Mouse (Mus musculus): ENCODE data around the gene Parl. TPM values are rescaled to one million over a fixed set of nuclear protein-coding genes. Genes with fewer than 3 reads are reported as not detected.

The Parl gene
- polyA plus RNA-seq (2012; rRNA removed): 13.4 and 21.8 TPM in 2 replicates

DNA sequence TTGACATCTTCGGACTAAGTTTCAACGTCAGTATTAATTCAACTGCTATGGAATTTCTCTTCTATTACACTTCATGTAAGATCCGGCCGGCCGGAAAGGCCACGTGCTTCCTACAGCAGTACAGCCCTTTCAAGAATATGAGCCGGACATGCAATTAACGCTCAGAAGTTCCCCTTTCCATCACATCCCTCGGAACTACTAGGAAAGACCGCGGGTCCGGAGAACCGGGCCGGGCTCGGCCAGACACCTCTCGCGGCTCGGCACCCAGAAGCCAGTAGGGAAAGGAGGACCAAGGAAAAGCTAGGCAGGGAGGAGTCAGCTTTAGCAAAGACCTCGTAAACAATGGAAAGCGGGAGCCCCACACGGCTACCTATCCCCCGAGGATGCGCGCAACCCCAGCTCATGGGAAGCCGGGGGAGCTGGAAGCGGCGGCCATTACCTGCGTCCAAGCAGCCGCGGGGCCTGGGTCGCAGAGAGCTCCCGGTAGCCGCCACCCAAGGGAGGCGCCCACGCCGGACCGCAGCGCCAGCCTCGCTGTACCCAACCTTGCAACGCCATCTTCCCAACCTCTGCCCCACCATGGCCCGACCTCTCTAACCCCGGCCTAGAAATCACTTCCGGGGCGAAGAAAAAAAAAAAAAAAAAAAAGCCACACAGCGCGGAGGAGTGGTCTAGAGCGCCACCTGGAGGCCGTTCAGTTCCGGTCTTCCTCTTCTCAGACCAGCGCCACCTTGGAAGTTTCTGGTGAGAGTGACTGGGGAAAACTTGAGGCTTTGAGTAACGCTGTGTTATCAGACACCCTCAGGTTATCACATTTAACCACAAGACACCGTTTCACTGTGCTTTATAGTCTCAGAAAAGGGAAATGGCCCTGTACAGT is at the start of gene Parl:
Gene Parl, minus strand, starts transcription at position 618 of the 880 bp plus-strand sequence.
- Histone ChIP-seq H3K27me3 (ENCODE audit: control insufficient read depth, insufficient read depth, low read length) (no peaks in the 10 kb centered on the region), H3K4me1 (ENCODE audit: control insufficient read depth, insufficient read depth, insufficient read length, low read length) (peaks cover 5% of the 10 kb centered on the region; the same call in 1 of the 2 replicates), H3K4me3 (ENCODE audit: low read depth, low read length) (peak within 1 kb of the TSS; percentile 77), H3K36me3 (ENCODE audit: control insufficient read depth, insufficient read depth, low read length) (peaks cover 5% of the 10 kb centered on the region), H3K27ac (ENCODE audit: insufficient read depth, low read depth, low read length) (peak within 1 kb of the TSS; percentile 58)
- WGBS: under 1% methylated on average over 52 of the region's 52 CpGs
- TF ChIP-seq POLR2A (IDR thresholded peaks at IDR 0.05; ENCODE audit: low read depth, low read length): peak; percentile 51; the same call in 1 of the 2 replicates
- peak; percentile 94 for TF ChIP-seq CTCF (IDR thresholded peaks at IDR 0.05; ENCODE audit: extremely low read depth, insufficient read length, insufficient replicate concordance, low read depth, low read length)

DNA sequence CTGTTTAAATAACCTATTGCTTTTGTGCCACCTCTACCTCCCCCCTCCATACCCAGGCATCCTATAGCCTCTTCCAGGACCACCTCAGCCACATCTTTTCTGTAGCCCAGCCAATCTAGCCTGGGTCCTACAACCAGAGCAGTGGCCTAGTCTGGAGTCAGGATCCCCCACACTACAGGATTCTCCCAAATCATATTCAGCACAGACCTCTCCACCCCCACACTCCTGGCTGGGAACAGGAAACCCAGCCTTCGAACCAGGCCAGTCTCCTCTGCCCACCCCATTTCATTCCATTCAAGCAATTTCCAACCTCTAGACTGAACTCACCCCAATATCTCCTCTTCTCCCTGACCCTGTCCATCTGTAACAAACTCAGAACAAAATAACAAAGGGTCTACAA is 43.3 kb upstream of the Parl start:
- H3K27ac ChIP-seq (ENCODE audit: insufficient read depth, low read depth, low read length): no peak overlapping the region
- no peaks in the 10 kb centered on the region for H3K4me1 ChIP-seq (ENCODE audit: control insufficient read depth, insufficient read depth, insufficient read length, low read length)
- H3K27me3 ChIP-seq (ENCODE audit: control insufficient read depth, insufficient read depth, low read length): no peaks in the 10 kb centered on the region
- no peaks in the 10 kb centered on the region for H3K36me3 ChIP-seq (ENCODE audit: control insufficient read depth, insufficient read depth, low read length)
- 86% methylated on average over 1 of the region's 1 CpGs for WGBS
- H3K4me3 ChIP-seq (ENCODE audit: low read depth, low read length): no peak overlapping the region
- TF ChIP-seq POLR2A (IDR thresholded peaks at IDR 0.05; ENCODE audit: low read depth, low read length) (no peak), CTCF (IDR thresholded peaks at IDR 0.05; ENCODE audit: extremely low read depth, insufficient read length, insufficient replicate concordance, low read depth, low read length) (no peak)

DNA sequence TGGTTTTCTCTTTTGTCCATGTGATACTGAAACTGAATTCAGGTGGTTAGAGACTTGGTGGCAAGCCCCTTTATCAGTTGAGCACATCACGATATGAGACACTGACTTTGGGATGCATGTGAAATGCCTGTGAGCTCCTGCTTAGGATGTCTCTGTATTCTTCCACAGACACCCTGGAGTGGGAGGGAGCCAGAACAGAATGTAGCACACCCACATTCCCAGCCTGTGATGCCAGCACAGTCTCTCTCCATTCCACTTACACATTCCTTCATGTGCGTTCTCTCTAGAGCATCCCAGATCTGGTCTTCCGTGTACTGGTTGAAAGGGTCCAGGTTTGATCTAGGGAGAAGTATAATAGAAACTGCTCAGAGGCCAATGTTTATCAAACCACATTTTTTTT is 36.4 kb upstream of the Parl start:
- Histone ChIP-seq H3K27ac (ENCODE audit: insufficient read depth, low read depth, low read length) (no peak overlapping the region), H3K36me3 (ENCODE audit: control insufficient read depth, insufficient read depth, low read length) (0 out of 2 replicates have a peak, but pooled peaks cover 3% of the 10 kb centered on the region), H3K4me3 (ENCODE audit: low read depth, low read length) (no peak overlapping the region), H3K4me1 (ENCODE audit: control insufficient read depth, insufficient read depth, insufficient read length, low read length) (no peaks in the 10 kb centered on the region), H3K27me3 (ENCODE audit: control insufficient read depth, insufficient read depth, low read length) (no peaks in the 10 kb centered on the region)
- no peak for TF ChIP-seq POLR2A (IDR thresholded peaks at IDR 0.05; ENCODE audit: low read depth, low read length)
- TF ChIP-seq CTCF (IDR thresholded peaks at IDR 0.05; ENCODE audit: extremely low read depth, insufficient read length, insufficient replicate concordance, low read depth, low read length): no peak
- 96% methylated on average over 3 of the region's 3 CpGs for WGBS

DNA sequence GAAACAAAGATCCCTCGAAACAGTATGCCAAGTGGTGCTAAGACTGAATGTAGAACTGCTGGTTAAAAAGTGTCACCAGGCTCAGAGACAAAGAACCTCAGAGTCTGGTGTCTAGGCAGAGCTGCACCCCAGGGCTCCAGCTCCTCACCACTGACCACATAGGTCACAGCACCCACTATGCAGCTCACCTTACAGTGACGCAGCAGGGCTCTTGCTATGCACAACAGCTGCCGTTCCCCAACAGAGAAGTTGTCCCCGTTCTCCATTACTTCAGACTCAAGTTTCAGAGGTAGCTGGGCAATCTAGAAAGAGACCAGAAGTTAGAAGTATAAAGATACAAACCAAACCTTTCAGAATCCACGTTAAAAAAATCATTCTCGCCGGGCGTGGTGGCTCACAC is 32.7 kb upstream of the Parl start:
- Histone ChIP-seq H3K27me3 (ENCODE audit: control insufficient read depth, insufficient read depth, low read length) (no peaks in the 10 kb centered on the region), H3K36me3 (ENCODE audit: control insufficient read depth, insufficient read depth, low read length) (0 out of 2 replicates have a peak, but pooled peaks cover 3% of the 10 kb centered on the region), H3K27ac (ENCODE audit: insufficient read depth, low read depth, low read length) (no peak overlapping the region), H3K4me1 (ENCODE audit: control insufficient read depth, insufficient read depth, insufficient read length, low read length) (no peaks in the 10 kb centered on the region), H3K4me3 (ENCODE audit: low read depth, low read length) (no peak overlapping the region)
- TF ChIP-seq POLR2A (IDR thresholded peaks at IDR 0.05; ENCODE audit: low read depth, low read length): no peak
- no peak for TF ChIP-seq CTCF (IDR thresholded peaks at IDR 0.05; ENCODE audit: extremely low read depth, insufficient read length, insufficient replicate concordance, low read depth, low read length)
- WGBS: 95% methylated on average over 8 of the region's 8 CpGs

GRCm38 (mm10) chr16:20328306-20328705 is 26.1 kb upstream of the Parl start:
- TF ChIP-seq CTCF (IDR thresholded peaks at IDR 0.05; ENCODE audit: extremely low read depth, insufficient read length, insufficient replicate concordance, low read depth, low read length) (no peak), POLR2A (IDR thresholded peaks at IDR 0.05; ENCODE audit: low read depth, low read length) (no peak)
- WGBS: 84% methylated on average over 5 of the region's 5 CpGs
- no peaks in the 10 kb centered on the region for H3K36me3 ChIP-seq (ENCODE audit: control insufficient read depth, insufficient read depth, low read length)
- no peaks in the 10 kb centered on the region for H3K4me1 ChIP-seq (ENCODE audit: control insufficient read depth, insufficient read depth, insufficient read length, low read length)
- H3K4me3 ChIP-seq (ENCODE audit: low read depth, low read length): no peak overlapping the region
- H3K27me3 ChIP-seq (ENCODE audit: control insufficient read depth, insufficient read depth, low read length): no peaks in the 10 kb centered on the region
- H3K27ac ChIP-seq (ENCODE audit: insufficient read depth, low read depth, low read length): no peak overlapping the region

GRCm38 (mm10) chr16:20325286-20325685 is 23.1 kb upstream of the Parl start, which contains the start of gene Cyp2ab1:
Gene Cyp2ab1, minus strand, starts transcription at chr16:20325404.
- WGBS: 22% methylated on average over 5 of the region's 5 CpGs
- TF ChIP-seq CTCF (IDR thresholded peaks at IDR 0.05; ENCODE audit: extremely low read depth, insufficient read length, insufficient replicate concordance, low read depth, low read length): no peak
- no peak for TF ChIP-seq POLR2A (IDR thresholded peaks at IDR 0.05; ENCODE audit: low read depth, low read length)
- no peaks in the 10 kb centered on the region for H3K36me3 ChIP-seq (ENCODE audit: control insufficient read depth, insufficient read depth, low read length)
- no peak within 1 kb of the TSS for H3K4me3 ChIP-seq (ENCODE audit: low read depth, low read length)
- H3K27me3 ChIP-seq (ENCODE audit: control insufficient read depth, insufficient read depth, low read length): no peaks in the 10 kb centered on the region
- H3K27ac ChIP-seq (ENCODE audit: insufficient read depth, low read depth, low read length): no peak within 1 kb of the TSS
- H3K4me1 ChIP-seq (ENCODE audit: control insufficient read depth, insufficient read depth, insufficient read length, low read length): no peaks in the 10 kb centered on the region

GRCm38 (mm10) chr16:20323907-20324306 is 21.7 kb upstream of the Parl start:
- Histone ChIP-seq H3K36me3 (ENCODE audit: control insufficient read depth, insufficient read depth, low read length) (no peaks in the 10 kb centered on the region), H3K4me3 (ENCODE audit: low read depth, low read length) (no peak overlapping the region), H3K27ac (ENCODE audit: insufficient read depth, low read depth, low read length) (no peak overlapping the region), H3K27me3 (ENCODE audit: control insufficient read depth, insufficient read depth, low read length) (no peaks in the 10 kb centered on the region), H3K4me1 (ENCODE audit: control insufficient read depth, insufficient read depth, insufficient read length, low read length) (no peaks in the 10 kb centered on the region)
- WGBS: 66% methylated on average over 5 of the region's 5 CpGs
- TF ChIP-seq CTCF (IDR thresholded peaks at IDR 0.05; ENCODE audit: extremely low read depth, insufficient read length, insufficient replicate concordance, low read depth, low read length) (no peak), POLR2A (IDR thresholded peaks at IDR 0.05; ENCODE audit: low read depth, low read length) (no peak)

Data from small intestine, adult 2 months (tissue).